Mouse (Mus musculus) gastrocnemius, postnatal 36 days (tissue): ENCODE measurements around the gene Adam4. TPM values are rescaled to one million over a fixed set of nuclear protein-coding genes. Genes with fewer than 3 reads are reported as not detected.
"Not testable (repeated sequence)": the region's sequence is repeated elsewhere in the genome, so short reads cannot be mapped to it uniquely, and the experiment has no call there.

Experiments used
- DNase-seq, 2 experiments: peaks; one replicate each; pipeline ENCODE4 v3.0.0; 2022
- intact Hi-C: fragments of 180-260 bp; cut with DNase I; formaldehyde crosslinking; loops from one replicate; pipeline ENCODE4 v1.15.1; 2025
- long read RNA-seq, 2 experiments: library from polyadenylated mRNA; stranded (forward); transcript quantifications; one replicate each; pipeline ENCODE4 v2.0.0; 2021
- total RNA-seq, 2 experiments: library from RNA; stranded (reverse); gene quantifications; 2 replicates each; pipeline ENCODE4 v1.2.3; 2021

Adam4 gene
- total RNA-seq, result under 1 TPM; 0.74 to 0.89 TPM
- long read RNA-seq, experiment 1, result 0 reads
- long read RNA-seq, experiment 2, result 0 reads

- intact Hi-C loops, result no loop called here
- DNase-seq, result no peak
Observed at GRCm38 (mm10) chr12:81421846-81422245, at the start of gene Adam4. Gene Adam4, minus strand, starts transcription at chr12:81421946.

GRCm38 (mm10) chr12:81459051-81459450, 37.3 kb upstream of the Adam4 start:
- intact Hi-C loops, DNase-seq: not testable (repeated sequence)

- intact Hi-C loops, DNase-seq: not testable (repeated sequence)
Observed at GRCm38 (mm10) chr12:81438985-81439384, 17.2 kb upstream of the Adam4 start.

- intact Hi-C loops, DNase-seq: not testable (repeated sequence)
Observed at GRCm38 (mm10) chr12:81434778-81435177, 13.0 kb upstream of the Adam4 start.

GRCm38 (mm10) chr12:81413211-81413610, 8.5 kb downstream of the Adam4 start:
- no peak for DNase-seq
- intact Hi-C loops, result loop anchor here (1.0 kb wide), 1 partner anchor 28 kb away; no protein-coding TSS in a partner anchor

GRCm38 (mm10) chr12:81408966-81409365, 12.8 kb downstream of the Adam4 start:
- no peak for DNase-seq
- intact Hi-C loops, result no loop called here

GRCm38 (mm10) chr12:81402187-81402586, 19.6 kb downstream of the Adam4 start:
- DNase-seq, result peak in 1 of 2 experiments; percentile 13

GRCm38 (mm10) chr12:81379364-81379763, 42.4 kb downstream of the Adam4 start, which contains the start of gene Gm4787:
Gene Gm4787, minus strand, starts transcription at chr12:81379464.
- intact Hi-C loops, DNase-seq: not testable (repeated sequence)

More at GRCm38 (mm10) chr12:81402187-81402586, 19.6 kb downstream of the Adam4 start:
- intact Hi-C loops, result loop anchor here (1.0 to 5.0 kb wide), 2 partner anchors 203 to 420 kb away; no protein-coding TSS in a partner anchor

Other genes with a start within 250 kb of the Adam4 start
- gene Slc8a3, start 88.8 kb downstream of the Adam4 start, total RNA-seq, result 10 to 100 TPM; 21.7 to 30.7 TPM
- gene Gm4787, start 42.5 kb downstream of the Adam4 start, total RNA-seq, result under 1 TPM; 0.44 to 0.69 TPM
- gene Cox16, start 63.2 kb upstream of the Adam4 start, total RNA-seq, result 10 to 100 TPM; 76.4 to 83.3 TPM
- gene Gm20498, start 111.0 kb upstream of the Adam4 start, total RNA-seq, result 10 to 100 TPM; 35.4 to 38.8 TPM
- gene Synj2bp, start 111.0 kb upstream of the Adam4 start, total RNA-seq, result 10 to 100 TPM; 35.3 to 36.4 TPM
- not detected for gene Adam21, start 146.5 kb upstream of the Adam4 start, total RNA-seq
- 1 to 10 TPM; 9.1 to 9.7 TPM for gene Med6, start 173.1 kb upstream of the Adam4 start, total RNA-seq
- gene Ttc9, start 209.3 kb upstream of the Adam4 start, total RNA-seq, result 1 to 10 TPM; 5.8 to 6.3 TPM